Mouse (Mus musculus) embryonic facial prominence, embryonic 13.5 days (tissue): ENCODE data around the gene Camk1g. TPM values are rescaled to one million over a fixed set of nuclear protein-coding genes. Genes with fewer than 3 reads are reported as not detected.

ENCODE experiments used
- polyA plus RNA-seq: library from polyadenylated mRNA; unstranded; fragments of >200 nt; fragmentation: Nextera tagmentation; extraction: Ambion mirVana; gene quantifications from 2 replicates; pipeline ENCODE4 v1.2.1, GENCODE M21; 2015

The Camk1g gene
- polyA plus RNA-seq, 1 experiment from 2014 or later: 23.7 TPM

Other genes starting within 250 kb of the Camk1g start
- gene Diexf, start 240.0 kb downstream of the Camk1g start, polyA plus RNA-seq: 9.7 and 13.5 TPM in 2 replicates
- 33.4 and 37.7 TPM in 2 replicates for gene Irf6, start 217.2 kb downstream of the Camk1g start, polyA plus RNA-seq
- gene A130010J15Rik, start 202.3 kb downstream of the Camk1g start, polyA plus RNA-seq: 18.9 and 19.2 TPM in 2 replicates
- gene Traf3ip3, start 168.6 kb downstream of the Camk1g start, polyA plus RNA-seq: 3.4 and 4.7 TPM in 2 replicates
- gene Lamb3, start 162.6 kb downstream of the Camk1g start, polyA plus RNA-seq: 6.7 and 9.4 TPM in 2 replicates
- gene Hsd11b1, start 106.2 kb downstream of the Camk1g start, polyA plus RNA-seq: 0.39 and 0.60 TPM in 2 replicates
- 21.8 and 27.8 TPM in 2 replicates for gene G0s2, start 97.1 kb downstream of the Camk1g start, polyA plus RNA-seq